Mouse (Mus musculus) induced T-regulatory cell, adult 2 months (primary cell): ENCODE measurements around the gene Mertk.
A peak's percentile ranks its signal among the peaks of the same experiment; 100 is the strongest.

Experiments
- DNase-seq: peaks from one replicate; pipeline ENCODE4 v3.0.0-alpha.2; 2012; ENCODE audit warnings: low read depth

Mertk gene

DNA sequence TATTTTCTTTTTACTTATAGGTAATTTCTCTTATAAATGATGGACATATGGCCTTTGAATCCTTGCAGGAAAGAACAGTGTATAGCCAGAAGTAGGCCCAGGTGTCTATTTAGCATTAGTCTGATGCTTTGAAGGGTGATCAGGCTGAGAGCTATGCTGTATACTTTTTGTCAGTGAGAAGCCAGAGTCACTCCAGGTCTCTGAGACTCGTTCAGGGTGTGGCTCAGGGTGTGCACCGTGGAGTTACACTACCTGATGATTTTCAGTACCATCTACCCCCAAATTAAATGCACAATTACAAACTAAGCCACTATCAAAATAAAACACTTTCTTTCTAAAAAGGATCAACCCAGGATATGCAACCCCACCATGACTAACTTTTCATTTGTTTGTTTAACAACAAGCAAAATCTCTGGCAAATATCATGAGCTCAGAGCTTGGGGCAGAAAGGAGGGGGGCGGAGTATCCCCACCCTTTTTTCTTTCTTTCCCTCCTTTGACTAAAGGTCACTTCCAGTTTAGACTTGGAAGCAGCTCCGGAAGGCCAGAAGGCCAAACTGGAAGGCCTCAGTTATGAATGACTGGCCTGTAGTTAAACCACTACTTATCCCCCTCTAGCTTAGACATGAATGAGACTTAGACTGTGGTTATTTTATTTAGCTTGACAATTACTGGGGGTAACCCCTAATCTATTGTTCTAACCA is 69.9 kb downstream of the Mertk start:
- no peak for DNase-seq

DNA sequence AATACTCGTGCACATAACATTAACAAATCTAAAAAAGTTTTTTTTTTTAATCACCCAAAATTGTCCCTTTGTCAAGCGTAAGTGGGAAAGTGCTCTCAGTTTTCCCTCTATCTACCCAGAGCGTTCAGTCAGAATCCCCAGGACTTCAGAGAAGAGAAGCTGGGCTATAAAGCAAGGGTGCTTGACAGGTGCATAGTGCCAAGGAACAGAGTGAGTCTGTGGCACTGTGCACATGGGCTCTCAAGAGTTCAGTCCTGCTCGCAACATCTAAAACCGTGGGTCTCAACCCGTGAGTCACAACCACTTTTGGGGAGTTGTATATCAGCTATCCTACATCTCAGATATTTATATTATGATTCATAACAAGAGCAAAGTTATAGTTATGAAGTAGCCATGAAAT is 71.8 kb downstream of the Mertk start:
- DNase-seq, result no peak

DNA sequence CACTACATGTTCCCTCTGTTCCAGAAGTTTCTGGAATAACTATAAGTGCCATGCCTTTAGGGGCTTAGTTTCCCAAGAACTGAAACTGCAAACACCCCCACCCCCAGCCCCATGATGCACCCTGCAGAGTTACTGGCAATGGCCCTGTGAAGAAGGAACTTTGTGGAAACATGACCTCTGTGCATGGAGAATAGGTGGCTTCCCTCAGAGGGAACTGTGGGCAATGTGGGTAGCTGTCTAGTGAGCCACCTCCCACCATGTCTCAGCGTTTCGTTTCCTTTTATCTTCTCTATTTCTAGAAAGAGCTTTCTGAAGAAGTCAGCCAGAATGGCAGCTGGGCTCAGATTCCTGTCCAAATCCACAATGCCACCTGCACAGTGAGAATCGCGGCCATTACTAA is 72.3 kb downstream of the Mertk start:
- DNase-seq, result no peak

DNA sequence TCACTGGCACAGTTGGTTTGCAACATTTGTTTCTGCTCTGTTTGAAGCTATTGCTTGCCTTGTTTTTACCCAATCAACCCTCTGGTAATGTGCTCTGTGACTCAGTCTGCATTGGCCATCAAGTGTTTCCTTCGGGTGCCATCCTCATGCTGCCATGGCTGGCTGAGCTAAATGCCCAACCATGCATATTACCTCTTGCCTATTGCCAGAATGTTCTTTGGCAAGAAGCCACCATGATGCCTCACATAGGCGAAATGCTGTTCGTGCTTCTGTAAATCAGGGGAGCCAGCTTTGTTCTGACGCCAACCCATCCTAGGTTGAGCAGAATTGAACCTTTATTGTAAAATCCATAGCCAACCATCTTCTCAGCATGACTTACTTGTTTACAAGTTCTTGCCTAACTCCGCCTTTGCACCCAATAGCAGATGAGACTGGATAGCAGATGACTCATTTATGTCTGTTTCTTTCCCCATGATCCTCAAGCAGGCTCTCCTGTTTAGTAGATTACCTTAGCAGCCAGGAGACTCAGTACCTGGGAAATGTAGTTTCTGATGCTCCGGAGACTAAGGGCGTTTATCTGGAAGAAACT is 73.1 kb downstream of the Mertk start:
- DNase-seq, result no peak

DNA sequence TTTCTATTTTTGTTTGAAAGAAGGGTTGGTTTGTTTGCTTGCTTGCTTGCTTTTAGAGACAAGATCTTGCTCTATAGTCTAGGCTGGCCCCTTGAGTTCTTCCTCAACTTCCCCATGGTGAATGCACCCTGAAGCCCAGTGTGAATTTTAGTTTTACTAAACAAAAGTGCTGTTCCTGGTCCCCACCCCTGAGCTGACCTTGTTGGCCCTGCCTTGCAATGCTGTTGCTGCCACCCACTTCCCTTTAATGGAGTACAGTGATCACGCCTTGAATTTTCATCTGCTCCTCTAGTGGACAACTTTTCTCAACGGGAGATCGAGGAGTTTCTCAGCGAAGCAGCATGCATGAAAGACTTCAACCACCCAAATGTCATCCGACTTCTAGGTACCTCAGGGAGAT is 83.5 kb downstream of the Mertk start:
- no peak for DNase-seq

DNA sequence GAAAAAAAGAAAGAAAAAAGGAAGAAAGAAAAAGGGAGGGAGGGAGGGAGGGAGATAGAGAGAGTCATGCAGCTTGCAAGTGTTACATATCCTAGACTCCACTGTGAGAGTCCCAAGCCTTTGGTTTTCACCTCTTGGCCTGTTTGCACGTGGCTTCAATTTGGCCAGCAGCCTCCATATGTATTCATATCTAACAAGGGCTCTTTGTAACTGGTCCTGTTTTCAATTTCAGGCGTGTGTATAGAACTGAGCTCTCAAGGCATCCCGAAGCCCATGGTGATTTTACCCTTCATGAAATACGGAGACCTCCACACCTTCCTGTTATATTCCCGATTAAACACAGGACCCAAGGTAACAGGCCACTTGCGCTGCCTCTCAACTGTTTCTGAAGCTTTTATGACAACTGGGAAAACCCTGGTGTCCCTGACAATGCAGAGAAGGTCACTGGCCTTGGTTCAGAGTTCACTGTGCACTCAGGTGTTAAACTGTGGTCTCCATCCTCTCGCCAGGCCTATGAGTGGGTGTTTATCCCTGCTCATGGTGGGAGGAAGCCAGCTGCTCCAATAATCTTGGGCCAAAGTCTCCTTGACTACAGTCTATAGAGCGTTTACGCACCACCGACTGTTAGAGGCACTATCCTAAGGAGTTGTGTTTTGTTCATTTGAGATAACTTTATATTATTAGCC is 85.0 kb downstream of the Mertk start:
- no peak for DNase-seq

DNA sequence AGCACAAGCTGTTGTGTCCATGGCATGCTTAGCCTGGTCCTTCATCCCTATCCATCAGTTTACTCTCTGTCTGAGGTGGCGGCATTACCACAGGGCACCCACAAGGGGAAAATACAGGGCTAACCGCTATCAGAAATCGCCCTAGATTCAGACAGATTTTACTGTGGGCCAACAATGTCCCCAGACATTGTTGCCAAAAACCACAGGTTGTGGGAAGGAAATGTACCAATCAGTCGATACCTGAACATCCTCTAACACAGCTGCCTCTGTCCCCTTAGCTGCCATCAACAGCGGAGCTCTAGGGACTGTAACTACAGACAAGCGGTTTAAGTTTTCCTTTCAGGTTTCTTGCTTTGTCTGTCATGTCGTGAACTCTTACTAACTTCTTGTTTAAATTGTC is 86.1 kb downstream of the Mertk start:
- DNase-seq, result peak; percentile 12

DNA sequence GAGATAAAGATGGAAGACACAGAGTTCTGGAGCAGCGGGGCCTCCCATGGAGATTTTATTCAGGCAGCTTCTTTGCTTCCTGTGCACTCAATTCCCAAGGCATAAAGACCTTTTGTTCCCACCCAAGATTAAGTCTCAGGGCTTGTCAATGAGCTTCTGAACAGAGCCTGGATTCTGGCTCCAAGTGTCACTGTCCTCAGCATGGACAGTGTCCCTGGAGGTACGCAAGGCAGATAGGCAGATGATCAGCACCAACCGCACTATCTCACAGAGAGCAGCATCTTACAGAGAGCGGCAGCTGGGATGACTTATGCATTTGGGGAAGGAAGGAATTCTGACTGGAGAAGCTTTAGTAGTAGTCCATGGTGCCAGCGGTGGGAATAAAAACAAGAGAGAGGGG is 87.6 kb downstream of the Mertk start:
- no peak for DNase-seq

DNA sequence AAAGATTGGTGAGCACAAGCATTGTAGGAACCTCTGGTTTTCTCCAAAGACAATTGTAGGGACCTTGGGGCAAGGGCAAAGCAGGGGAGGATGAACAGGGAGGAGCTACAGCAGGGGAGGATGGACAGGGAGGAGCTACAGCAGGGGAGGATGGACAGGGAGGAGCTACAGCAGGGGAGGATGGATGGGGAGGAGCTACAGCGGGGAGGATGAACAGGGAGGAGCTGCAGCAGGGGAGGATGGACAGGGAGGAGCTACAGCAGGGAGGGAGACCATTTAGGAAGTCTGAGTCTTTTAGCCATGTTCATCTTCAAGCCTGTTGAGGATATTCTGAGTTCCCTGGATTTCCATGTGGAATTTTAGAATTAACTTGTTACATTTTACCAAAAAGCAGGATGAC is 88.0 kb downstream of the Mertk start:
- no peak for DNase-seq

DNA sequence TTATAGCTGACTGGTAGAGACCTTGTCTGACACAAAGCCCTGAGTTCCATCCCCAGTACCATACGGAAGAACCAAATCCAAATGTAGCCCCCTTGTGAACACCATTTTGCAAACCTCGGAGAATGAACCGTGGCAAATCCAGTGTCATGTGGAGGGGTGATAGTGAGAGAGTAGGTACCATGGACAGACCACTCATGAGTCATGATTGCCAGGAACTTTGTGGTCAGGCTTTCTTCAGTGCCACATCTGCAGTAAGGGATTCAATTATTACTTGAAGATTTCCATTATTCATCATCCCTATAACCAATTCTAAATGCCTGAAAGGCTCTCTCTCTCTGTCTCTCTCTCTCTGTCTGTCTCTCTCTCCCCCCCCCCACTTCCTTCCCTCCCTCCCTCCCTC is 89.0 kb downstream of the Mertk start:
- no peak for DNase-seq

DNA sequence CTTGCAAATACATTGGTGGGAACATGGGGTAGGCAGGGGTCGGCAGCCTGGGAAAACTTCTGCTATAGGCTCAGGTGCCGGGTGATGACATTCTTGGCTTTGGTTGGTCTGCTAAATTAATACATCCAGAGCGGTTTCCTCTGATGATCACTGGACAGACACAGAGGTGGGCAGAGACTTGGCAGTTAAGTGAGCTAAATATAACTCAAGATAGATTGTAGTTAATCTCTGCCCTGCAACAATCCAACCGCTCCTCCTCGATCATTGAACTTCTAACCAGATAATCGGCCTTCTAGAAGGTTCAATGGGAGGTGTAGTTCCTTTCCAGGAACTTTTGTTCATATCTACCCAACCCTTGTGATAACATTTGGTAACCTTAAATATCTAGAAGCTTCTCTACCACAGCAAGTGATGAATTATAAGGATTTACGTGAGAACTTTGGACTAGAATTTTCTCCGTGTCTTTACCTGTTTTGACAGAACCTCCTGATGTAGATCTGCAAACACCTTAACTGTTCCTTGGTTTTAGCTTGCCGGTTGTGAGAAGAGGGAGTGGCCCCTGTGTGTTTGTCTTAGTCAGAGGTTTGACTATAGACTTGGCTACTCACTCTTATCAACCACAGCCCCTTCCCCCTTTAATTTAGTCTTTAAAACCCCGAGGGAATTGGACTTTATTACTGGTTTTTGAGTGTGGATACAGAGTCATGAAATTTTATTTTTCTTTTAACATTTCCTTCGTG is 92.3 kb downstream of the Mertk start:
- DNase-seq, result no peak

DNA sequence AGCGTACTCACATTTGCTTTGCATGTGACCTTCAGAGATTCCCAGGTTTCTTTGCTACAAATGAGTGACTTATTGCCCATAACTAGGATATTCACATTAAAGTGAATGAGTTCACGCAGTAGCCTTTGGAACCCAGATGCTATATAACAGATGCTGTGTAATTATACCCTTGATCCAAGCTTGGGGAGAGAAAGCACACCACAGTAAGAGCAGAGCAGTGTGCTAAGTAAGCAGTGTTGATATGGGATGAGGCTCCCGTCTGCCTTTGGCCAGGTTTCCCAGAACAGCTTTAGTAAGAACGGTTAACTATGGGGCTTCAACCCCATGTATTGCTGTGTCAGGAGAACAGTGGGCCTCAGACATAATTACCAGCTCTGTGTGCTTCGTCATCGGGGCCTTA is 95.2 kb downstream of the Mertk start:
- no peak for DNase-seq

DNA sequence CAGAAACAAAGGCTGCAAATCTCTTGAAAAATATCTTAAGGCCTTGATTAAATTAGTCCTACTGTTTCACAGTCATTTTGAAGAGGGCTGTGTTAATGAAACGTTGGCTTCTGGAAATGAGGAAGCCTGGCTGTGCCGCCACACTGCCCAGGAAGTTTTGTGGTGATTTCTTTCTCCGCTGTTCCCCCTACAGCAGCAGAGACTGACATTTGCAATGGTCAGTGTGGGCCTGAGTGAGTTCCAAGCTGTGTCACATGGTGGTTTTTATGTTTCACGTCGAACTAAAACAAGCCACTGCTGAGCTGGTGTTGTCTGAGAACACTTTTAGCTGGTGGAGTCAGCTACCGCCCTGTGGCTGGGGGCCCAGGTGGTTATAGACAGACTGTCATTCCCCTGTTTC is 97.7 kb downstream of the Mertk start:
- DNase-seq, result no peak

DNA sequence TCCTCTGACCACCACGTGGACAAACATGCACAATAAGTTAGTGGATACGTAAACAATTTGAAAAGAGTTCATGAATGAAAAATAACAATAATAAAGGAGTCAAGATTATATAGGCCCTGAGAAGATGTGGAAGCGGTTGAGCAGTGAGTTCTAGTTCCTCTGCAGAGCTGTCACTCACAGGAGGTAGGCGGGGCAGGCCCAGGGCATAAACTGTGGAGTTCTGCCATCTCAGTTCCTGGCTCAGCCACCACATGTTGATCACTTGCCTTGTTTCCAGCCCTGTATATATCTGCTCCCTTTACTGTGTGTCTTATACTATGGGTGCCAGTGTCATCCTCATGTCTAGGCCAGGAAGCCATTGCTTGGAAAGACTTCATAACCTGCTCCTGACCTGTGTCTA is 104.7 kb downstream of the Mertk start:
- no peak for DNase-seq

DNA sequence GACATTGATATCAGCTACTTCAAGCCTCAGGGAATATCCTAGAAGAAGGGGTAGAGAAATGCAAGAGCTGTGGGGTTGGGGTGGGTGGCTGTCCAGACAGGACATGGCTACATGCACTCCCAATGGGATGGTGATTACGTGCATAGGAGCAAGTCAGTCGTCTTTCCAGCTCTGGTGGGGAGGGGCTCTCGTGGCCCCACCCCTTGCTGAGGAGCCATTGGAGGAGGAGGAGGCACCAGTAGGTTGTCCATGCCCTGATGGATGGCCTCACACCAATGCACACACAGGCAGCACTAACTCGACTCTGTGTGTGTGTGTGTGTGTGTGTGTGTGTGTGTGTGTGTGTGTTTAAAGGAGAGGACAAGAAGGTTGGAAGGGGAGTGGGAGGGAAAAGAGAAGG is 106.6 kb downstream of the Mertk start:
- no peak for DNase-seq

DNA sequence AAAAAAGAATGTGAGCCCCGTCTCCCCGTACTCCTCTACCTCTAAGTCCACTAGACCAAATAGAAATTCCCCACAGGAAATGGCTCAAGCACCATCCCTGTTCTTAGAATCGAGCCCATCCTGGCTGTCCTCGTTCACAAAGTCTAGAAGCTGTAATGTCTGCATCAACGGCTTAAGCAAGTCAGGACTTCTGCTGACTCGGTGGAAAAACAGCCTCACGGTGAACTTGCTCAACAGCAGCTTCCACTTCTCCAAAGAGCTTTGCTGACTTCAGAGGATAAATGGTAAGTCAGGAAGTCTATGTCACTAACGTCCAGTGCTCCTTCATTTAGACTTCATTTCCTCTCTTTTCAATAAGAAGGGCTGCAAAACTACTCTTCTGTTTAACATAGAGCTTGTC is 107.8 kb downstream of the Mertk start:
- DNase-seq, result no peak

DNA sequence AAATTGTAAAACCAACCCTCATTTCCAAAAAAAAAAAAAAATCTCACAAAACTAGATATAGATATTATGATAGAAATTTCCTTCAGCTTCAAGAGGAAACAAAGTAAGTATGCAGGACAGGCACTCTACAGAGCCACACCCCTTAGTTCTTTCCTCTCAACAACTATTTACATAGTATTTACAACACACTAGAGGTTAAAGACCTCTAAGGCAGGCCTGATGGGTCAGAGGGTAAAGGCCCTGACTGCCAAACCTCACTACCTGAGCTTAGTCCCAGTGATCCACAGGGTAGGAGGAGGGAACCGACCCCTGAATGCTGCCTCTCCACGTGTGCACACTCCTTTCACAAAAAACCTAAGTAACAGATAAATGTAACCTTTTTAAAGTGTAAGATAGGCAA is 114.0 kb downstream of the Mertk start:
- DNase-seq, result no peak

DNA sequence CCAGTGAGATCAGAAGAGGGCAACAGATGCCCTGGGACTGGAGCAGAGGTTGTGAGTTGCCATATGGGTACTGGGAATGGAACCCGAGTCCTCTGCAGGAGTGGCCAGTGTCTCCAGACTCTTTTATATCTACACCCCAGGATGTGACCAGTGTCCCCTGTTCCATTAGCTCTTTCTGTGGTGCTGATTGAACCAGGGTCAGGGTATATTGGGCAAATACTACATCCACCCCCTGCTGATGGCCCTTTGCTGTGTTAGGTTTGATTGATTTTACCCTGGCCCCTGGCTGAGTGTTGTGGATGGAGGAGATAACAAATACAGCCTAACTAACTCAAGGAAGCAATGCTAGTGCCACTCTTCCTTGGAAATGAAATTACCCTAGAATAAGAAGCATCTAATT is 117.6 kb downstream of the Mertk start:
- no peak for DNase-seq

DNA sequence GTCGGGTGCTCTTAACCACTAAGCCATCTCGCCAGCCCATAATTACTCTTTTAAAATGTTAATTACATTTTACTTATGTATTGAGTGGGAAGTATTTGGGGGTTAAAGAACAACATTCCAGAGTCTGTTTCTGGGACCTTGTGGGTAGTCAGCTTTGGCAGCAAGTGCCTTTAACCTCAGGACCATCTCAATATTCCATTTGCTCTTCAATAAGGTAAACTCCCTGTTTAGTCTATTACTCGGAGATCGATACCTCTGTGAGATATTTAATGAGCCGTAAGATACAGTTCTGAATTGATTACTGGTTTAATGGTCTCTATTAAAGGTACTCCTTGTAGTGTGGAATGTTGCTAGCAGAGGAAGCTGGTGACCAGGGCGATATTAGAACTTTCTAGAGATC is 118.2 kb downstream of the Mertk start:
- no peak for DNase-seq

DNA sequence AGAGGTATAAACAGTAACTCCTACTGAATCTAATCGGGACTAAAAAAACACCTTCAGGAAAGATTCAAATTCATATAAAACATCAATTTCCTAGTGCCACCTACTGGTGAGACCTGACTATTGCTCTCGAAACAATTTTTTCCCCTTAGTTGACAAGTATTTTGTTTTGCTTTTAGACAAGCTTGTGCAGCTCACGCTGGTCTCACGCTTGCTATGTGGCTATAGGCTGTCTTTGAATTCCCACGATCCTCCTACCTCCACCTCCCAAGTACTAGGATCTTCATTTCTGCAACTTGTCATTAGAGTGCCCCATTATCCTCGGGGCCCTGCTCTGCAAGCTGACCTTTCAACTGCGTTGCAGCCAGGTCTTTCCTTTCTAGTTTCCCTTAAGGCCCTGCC is 118.6 kb downstream of the Mertk start:
- peak; percentile 91 for DNase-seq

DNA sequence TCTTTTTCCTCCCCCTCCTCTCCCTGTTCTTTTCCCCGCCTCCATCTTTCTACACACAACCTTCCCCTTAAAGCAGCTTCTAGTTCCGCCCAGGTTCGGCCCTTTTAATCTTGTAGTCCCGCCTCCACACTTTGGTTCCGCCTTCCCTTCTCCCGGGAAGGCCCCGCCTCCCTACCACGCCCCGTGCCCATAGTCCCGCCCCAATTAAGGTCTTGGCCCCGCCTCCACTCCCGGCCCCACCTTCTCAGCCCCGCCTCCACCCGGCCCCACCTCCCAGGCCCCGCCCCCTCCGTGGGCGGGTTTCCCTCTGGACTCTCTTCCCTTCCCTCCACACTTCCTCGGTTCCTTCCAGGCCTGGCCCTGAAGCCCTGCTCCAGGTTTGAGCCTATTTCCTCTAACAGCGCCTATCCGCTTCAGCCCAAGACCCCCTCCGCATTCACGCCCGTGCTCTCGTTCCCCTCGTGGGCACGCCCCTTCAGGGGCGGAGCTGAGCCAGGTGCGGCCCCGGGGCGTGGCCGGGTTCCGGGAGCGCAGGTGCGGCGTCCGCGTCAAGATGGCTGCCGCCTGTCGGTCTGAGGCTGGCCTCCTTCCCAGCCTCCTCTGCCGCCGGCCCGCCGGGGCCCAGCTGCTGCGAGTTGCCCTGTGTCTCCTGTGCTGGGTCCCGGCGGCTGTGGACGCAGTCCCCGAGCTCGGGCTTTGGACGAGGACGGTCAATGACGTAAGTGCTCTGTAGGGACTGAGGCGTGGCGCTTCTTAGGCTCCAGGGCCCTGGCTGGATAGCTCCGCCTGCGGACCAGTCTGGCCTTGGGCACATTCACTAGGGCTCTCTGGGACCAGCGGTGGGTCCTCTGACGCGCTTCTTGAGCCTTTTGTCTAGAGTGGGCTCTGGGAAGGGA is 119.3 kb downstream of the Mertk start, which contains the start of gene Tmem87b:
Gene Tmem87b (plus strand): TSS at position 333 of the 896 bp plus-strand sequence.
- peak; percentile 98 for DNase-seq
